Mouse (Mus musculus) liver, embryonic 14.5 days (tissue): ENCODE results near the gene Yipf3. TPM values are rescaled to one million over a fixed set of nuclear protein-coding genes. Genes with fewer than 3 reads are reported as not detected.

Experiments
- ATAC-seq: fragments of 200-750 bp; cut with Nextera tagmentation; 2 replicates; pipeline ENCODE4 v1.8.0; 2017; ENCODE audit warnings: moderate number of reproducible peaks, mild to moderate bottlenecking, moderate library complexity; ENCODE audit not compliant: insufficient read depth
- DNase-seq, 3 experiments: peaks; one replicate each; pipeline ENCODE4 v3.0.0-alpha.2; 2012 to 2013; ENCODE audit warnings: low read depth in 3 of 3, low spot score in 3 of 3
- H3K27ac ChIP-seq: fragments of 300-500 bp; sonication (generic); 2 replicates; pipeline ENCODE4 v1.5.1; 2014; ENCODE audit warnings: moderate library complexity, mild to moderate bottlenecking, control low read depth, inconsistent platforms
- H3K27me3 ChIP-seq: fragments of 300-500 bp; sonication (generic); 2 replicates; pipeline ENCODE4 v1.6.1; 2014; ENCODE audit warnings: mild to moderate bottlenecking, low read length, moderate library complexity; ENCODE audit not compliant: control insufficient read depth, insufficient read depth
- H3K36me3 ChIP-seq: fragments of 300-500 bp; sonication (generic); replicated peaks from 2 replicates; pipeline ENCODE4 v1.6.1; 2014; ENCODE audit warnings: low read depth; ENCODE audit not compliant: control insufficient read depth, insufficient read depth
- H3K4me1 ChIP-seq, 2 experiments: fragments of 200-500 bp in 1 of 2; fragments of 300-500 bp in 1 of 2; sonication (generic) in 1 of 2; replicated peaks; 2 replicates each; pipeline ENCODE4 v1.6.1; 2012 to 2014; ENCODE audit warnings: antibody characterized with exemption in 1 of 2, inconsistent platforms in 1 of 2, low read length in 1 of 2; ENCODE audit not compliant: control insufficient read depth in 2 of 2, insufficient read depth in 2 of 2
- H3K4me2 ChIP-seq: fragments of 300-500 bp; sonication (generic); 2 replicates; pipeline ENCODE4 v1.6.1; 2014; ENCODE audit warnings: low read depth, mild to moderate bottlenecking, control low read depth, moderate library complexity
- H3K4me3 ChIP-seq, 2 experiments: fragments of 200-500 bp in 1 of 2; fragments of 300-500 bp in 1 of 2; sonication (generic) in 1 of 2; 2 replicates each; pipeline ENCODE4 v1.5.1; 2012 to 2014; ENCODE audit warnings: low read depth in 2 of 2, low read length in 2 of 2, mild to moderate bottlenecking in 2 of 2, control low read depth in 1 of 2, inconsistent platforms in 1 of 2, moderate library complexity in 1 of 2; ENCODE audit not compliant: insufficient read depth in 1 of 2
- H3K9ac ChIP-seq: fragments of 300-500 bp; sonication (generic); replicated peaks from 2 replicates; pipeline ENCODE4 v1.6.1; 2014; ENCODE audit warnings: mild to moderate bottlenecking, control low read depth, moderate library complexity
- H3K9me3 ChIP-seq: fragments of 300-500 bp; sonication (generic); 2 replicates; pipeline ENCODE4 v1.6.1; 2016; ENCODE audit warnings: low read length, mixed read lengths; ENCODE audit not compliant: control insufficient read depth
- CTCF ChIP-seq: IDR thresholded peaks from 2 replicates; pipeline ENCODE4 v1.5.1; 2016; ENCODE audit warnings: antibody characterized with exemption, low read depth, control low read depth
- EP300 ChIP-seq: IDR thresholded peaks from 2 replicates; pipeline ENCODE4 v1.6.1; 2016; ENCODE audit warnings: antibody characterized with exemption, low read depth
- WGBS: fragments of 180-500 bp; shearing (Covaris S2); extraction: QIAGEN DNeasy Blood & Tissue Kit; methylation state at CpG from one replicate; pipeline ENCODE4 v1.1.7; 2014; ENCODE audit not compliant: insufficient replicate concordance; 5-methylcytosine and 5-hydroxymethylcytosine counted together
- polyA plus RNA-seq, 2 experiments: library from polyadenylated mRNA; depleted of rRNA in 1 of 2; stranded (reverse) in 1 of 2; unstranded in 1 of 2; fragments of >200 nt; fragmentation: Nextera tagmentation in 1 of 2; extraction: Ambion mirVana in 1 of 2; gene quantifications; 2 replicates each; pipeline versions ENCODE4 v1.2.1 to v1.2.3; 2012 to 2014

Gene Yipf3
- polyA plus RNA-seq, 2 experiments, result 22.4 to 38.1 TPM

GRCm38 (mm10) chr17:46237480-46237879 lies 10.4 kb upstream of the Yipf3 start:
- Histone ChIP-seq H3K36me3 (peaks cover 55% of the 10 kb centered on the region), H3K9ac (no peak overlapping the region), H3K9me3 (no peaks in the 10 kb centered on the region), H3K27ac (no peak overlapping the region), H3K4me1 (peaks cover 11 to 13% of the 10 kb centered on the region in 2 experiments), H3K27me3 (no peaks in the 10 kb centered on the region), H3K4me2 (no peak overlapping the region), H3K4me3 (no peak overlapping the region)
- no peak for DNase-seq
- 0 out of 2 replicates have a peak, but pooled peaks have one; percentile 8 for ATAC-seq
- WGBS, result 59% methylated on average over 5 of the region's 5 CpGs
- TF ChIP-seq EP300 (no peak), CTCF (no peak)

GRCm38 (mm10) chr17:46239516-46240114 lies 8.3 kb upstream of the Yipf3 start:
- peaks cover 11 to 13% of the 10 kb centered on the region in 2 experiments for H3K4me1 ChIP-seq
- H3K27ac ChIP-seq, result no peak overlapping the region
- TF ChIP-seq CTCF (no peak), EP300 (no peak)
- no peak for ATAC-seq
- H3K4me3 ChIP-seq, result no peak overlapping the region
- DNase-seq, result no peak
- H3K27me3 ChIP-seq, result no peaks in the 10 kb centered on the region
- peaks cover 58% of the 10 kb centered on the region for H3K36me3 ChIP-seq
- no peak overlapping the region for H3K9ac ChIP-seq
- H3K4me2 ChIP-seq, result no peak overlapping the region
- no peaks in the 10 kb centered on the region for H3K9me3 ChIP-seq
- WGBS, result 75% methylated on average over 15 of the region's 15 CpGs

GRCm38 (mm10) chr17:46241471-46241870 lies 6.4 kb upstream of the Yipf3 start:
- no peak overlapping the region for H3K9ac ChIP-seq
- DNase-seq (no peak), ATAC-seq (no peak)
- 63% methylated on average over 11 of the region's 11 CpGs for WGBS
- H3K9me3 ChIP-seq, result no peaks in the 10 kb centered on the region
- H3K4me1 ChIP-seq, result peaks cover 10 to 11% of the 10 kb centered on the region in 2 experiments
- no peak overlapping the region for H3K4me2 ChIP-seq
- TF ChIP-seq CTCF (no peak), EP300 (no peak)
- H3K27me3 ChIP-seq, result no peaks in the 10 kb centered on the region
- H3K36me3 ChIP-seq, result peaks cover 68% of the 10 kb centered on the region
- no peak overlapping the region for H3K4me3 ChIP-seq
- H3K27ac ChIP-seq, result no peak overlapping the region

- Histone ChIP-seq H3K27ac (no peak overlapping the region), H3K9me3 (no peaks in the 10 kb centered on the region), H3K36me3 (peaks cover 61% of the 10 kb centered on the region), H3K27me3 (no peaks in the 10 kb centered on the region), H3K4me3 (no peak overlapping the region), H3K9ac (no peak overlapping the region), H3K4me2 (no peak overlapping the region), H3K4me1 (peaks cover 10% of the 10 kb centered on the region in 2 experiments)
- DNase-seq (no peak), ATAC-seq (no peak)
- TF ChIP-seq CTCF, result no peak
- TF ChIP-seq EP300, result no peak
- 80% methylated on average over 13 of the region's 13 CpGs for WGBS
Observed at GRCm38 (mm10) chr17:46242274-46242673, 5.6 kb upstream of the Yipf3 start.

GRCm38 (mm10) chr17:46242993-46243392 lies 4.9 kb upstream of the Yipf3 start:
- Histone ChIP-seq H3K27me3 (no peaks in the 10 kb centered on the region), H3K4me1 (peaks cover 7% of the 10 kb centered on the region in 2 experiments), H3K4me2 (no peak overlapping the region), H3K27ac (no peak overlapping the region), H3K9me3 (no peaks in the 10 kb centered on the region), H3K9ac (no peak overlapping the region), H3K36me3 (peaks cover 56% of the 10 kb centered on the region), H3K4me3 (no peak overlapping the region)
- DNase-seq (no peak), ATAC-seq (no peak)
- 60% methylated on average over 4 of the region's 4 CpGs for WGBS
- TF ChIP-seq CTCF (no peak), EP300 (no peak)
